Mouse (Mus musculus) stomach, embryonic 15.5 days (tissue): ENCODE measurements around the gene Zmynd12. TPM values are rescaled to one million over a fixed set of nuclear protein-coding genes. Genes with fewer than 3 reads are reported as not detected.

Experiments used
- ATAC-seq: fragments of 200-750 bp; cut with Nextera tagmentation; 2 replicates; pipeline ENCODE4 v1.8.0; 2017; ENCODE audit warnings: low read depth, moderate number of reproducible peaks, moderate TSS enrichment; ENCODE audit not compliant: insufficient read depth, low FRiP score
- H3K27ac ChIP-seq: fragments of 300-500 bp; sonication (generic); 2 replicates; pipeline ENCODE4 v1.5.1; 2015; ENCODE audit warnings: mild to moderate bottlenecking, inconsistent platforms
- H3K27me3 ChIP-seq: fragments of 300-500 bp; sonication (generic); replicated peaks from 2 replicates; pipeline ENCODE4 v1.6.1; 2015; ENCODE audit warnings: inconsistent platforms
- H3K36me3 ChIP-seq: fragments of 300-500 bp; sonication (generic); 2 replicates; pipeline ENCODE4 v1.6.1; 2015; ENCODE audit warnings: inconsistent platforms
- H3K4me1 ChIP-seq: fragments of 300-500 bp; sonication (generic); 2 replicates; pipeline ENCODE4 v1.6.1; 2015; ENCODE audit warnings: inconsistent platforms
- H3K4me2 ChIP-seq: fragments of 300-500 bp; sonication (generic); 2 replicates; pipeline ENCODE4 v1.6.1; 2015; ENCODE audit warnings: mild to moderate bottlenecking, inconsistent platforms
- H3K4me3 ChIP-seq: fragments of 300-500 bp; sonication (generic); replicated peaks from 2 replicates; pipeline ENCODE4 v1.5.1; 2015; ENCODE audit warnings: inconsistent platforms
- H3K9ac ChIP-seq: fragments of 300-500 bp; sonication (generic); 2 replicates; pipeline ENCODE4 v1.6.1; 2015; ENCODE audit warnings: inconsistent platforms
- H3K9me3 ChIP-seq: fragments of 300-500 bp; sonication (generic); 2 replicates; pipeline ENCODE4 v1.6.1; 2016; ENCODE audit warnings: inconsistent platforms
- WGBS: fragments of 180-500 bp; shearing (Covaris S2); methylation state at CpG from one replicate; pipeline ENCODE4 v1.1.7; 2015; 5-methylcytosine and 5-hydroxymethylcytosine counted together
- polyA plus RNA-seq: library from polyadenylated mRNA; unstranded; fragments of >200 nt; fragmentation: Nextera tagmentation; extraction: Ambion mirVana; gene quantifications from 2 replicates; pipeline ENCODE4 v1.2.1, GENCODE M21; 2015

Zmynd12 gene
- polyA plus RNA-seq, 1 experiment from 2014 or later, result 0.26 TPM

GRCm38 (mm10) chr4:119484882-119485281 lies 62.3 kb downstream of the Zmynd12 start:
- Histone ChIP-seq H3K27me3 (no peaks in the 10 kb centered on the region), H3K36me3 (no peaks in the 10 kb centered on the region), H3K4me3 (no peak overlapping the region), H3K4me2 (no peak overlapping the region), H3K9me3 (no peaks in the 10 kb centered on the region), H3K9ac (no peak overlapping the region), H3K27ac (no peak overlapping the region), H3K4me1 (no peaks in the 10 kb centered on the region)
- WGBS, result 74% methylated on average over 7 of the region's 7 CpGs
- ATAC-seq, result no peak

- Histone ChIP-seq H3K9ac (no peak overlapping the region), H3K27ac (no peak overlapping the region), H3K9me3 (no peaks in the 10 kb centered on the region), H3K4me3 (no peak overlapping the region), H3K27me3 (peaks cover 22% of the 10 kb centered on the region), H3K4me2 (no peak overlapping the region), H3K4me1 (no peaks in the 10 kb centered on the region), H3K36me3 (no peaks in the 10 kb centered on the region)
- 88% methylated on average over 10 of the region's 10 CpGs for WGBS
- ATAC-seq, result no peak
Measured at GRCm38 (mm10) chr4:119489666-119490065, 67.1 kb downstream of the Zmynd12 start.

- Histone ChIP-seq H3K27me3 (peaks cover 22% of the 10 kb centered on the region), H3K4me2 (no peak overlapping the region), H3K27ac (no peak overlapping the region), H3K4me1 (no peaks in the 10 kb centered on the region), H3K9me3 (no peaks in the 10 kb centered on the region), H3K4me3 (no peak overlapping the region), H3K36me3 (no peaks in the 10 kb centered on the region), H3K9ac (no peak overlapping the region)
- WGBS, result 77% methylated on average over 3 of the region's 3 CpGs
- no peak for ATAC-seq
Measured at GRCm38 (mm10) chr4:119490806-119491205, 68.2 kb downstream of the Zmynd12 start.

DNA sequence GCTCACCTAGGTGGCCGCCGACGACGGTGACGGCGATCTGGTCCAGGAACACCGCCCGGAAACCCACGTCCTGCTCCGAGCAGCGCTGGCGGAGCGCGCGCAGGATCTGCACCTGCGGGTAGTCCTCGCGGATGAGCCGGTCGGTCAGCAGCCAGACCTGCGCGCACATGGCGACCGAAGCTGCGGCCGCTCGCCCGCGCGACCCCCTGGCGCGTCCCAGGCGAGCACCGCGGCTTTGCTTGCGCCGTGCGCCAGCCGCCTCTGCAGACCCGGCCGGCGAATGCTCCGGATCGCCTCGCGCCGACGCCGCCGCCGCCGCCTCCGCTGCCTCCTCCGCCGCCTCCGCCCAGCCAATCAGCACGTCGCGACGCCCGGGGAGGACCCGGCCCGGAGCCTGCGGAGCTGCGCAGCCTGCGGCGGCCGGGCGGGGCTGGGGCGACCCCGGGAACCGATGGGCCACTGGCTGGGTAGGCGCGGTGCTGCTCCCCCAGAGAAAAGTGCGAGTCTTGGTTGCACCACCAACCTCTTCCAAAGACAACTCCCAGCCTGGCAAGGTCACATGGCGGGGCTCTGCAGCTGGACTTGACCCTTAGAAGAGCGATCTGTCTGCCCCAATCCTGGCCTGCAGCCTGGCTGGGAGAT lies 69.8 kb downstream of the Zmynd12 start, which contains the start of gene Rimkla:
Gene Rimkla (minus strand): TSS at position 338 of the 642 bp plus-strand sequence.
- Histone ChIP-seq H3K9me3 (no peaks in the 10 kb centered on the region), H3K27me3 (peaks cover 22% of the 10 kb centered on the region), H3K4me3 (peak within 1 kb of the TSS; percentile 59), H3K4me1 (no peaks in the 10 kb centered on the region), H3K36me3 (no peaks in the 10 kb centered on the region), H3K4me2 (peak within 1 kb of the TSS; percentile 94), H3K27ac (no peak within 1 kb of the TSS), H3K9ac (no peak within 1 kb of the TSS)
- ATAC-seq, result peak; percentile 75; the same call in 1 of the 2 replicates
- under 1% methylated on average over 75 of the region's 77 CpGs for WGBS

DNA sequence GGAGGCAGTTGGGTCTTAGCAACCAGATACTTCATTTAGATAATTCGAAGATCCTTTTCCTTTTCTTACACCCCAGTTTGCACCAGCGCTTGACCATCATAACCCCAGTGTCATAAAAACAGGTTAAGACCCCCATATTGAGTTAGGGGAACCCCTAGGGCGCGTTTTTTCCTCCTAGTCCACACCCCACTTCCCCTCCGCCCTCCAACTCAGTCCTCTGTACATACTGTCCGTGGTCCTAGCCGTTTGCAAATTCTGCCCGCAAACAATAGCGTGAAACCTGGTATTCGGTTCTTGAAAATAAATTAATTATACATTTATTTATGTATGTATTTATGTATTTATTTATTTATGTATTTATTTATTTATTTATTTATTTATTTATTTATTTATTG lies 70.3 kb downstream of the Zmynd12 start:
- H3K36me3 ChIP-seq, result no peaks in the 10 kb centered on the region
- ATAC-seq, result no peak
- peak overlapping the region; percentile 59 for H3K4me3 ChIP-seq
- no peak overlapping the region for H3K27ac ChIP-seq
- H3K9ac ChIP-seq, result no peak overlapping the region
- no peaks in the 10 kb centered on the region for H3K4me1 ChIP-seq
- peak overlapping the region; percentile 94 for H3K4me2 ChIP-seq
- 34% methylated on average over 10 of the region's 10 CpGs for WGBS
- H3K27me3 ChIP-seq, result peaks cover 22% of the 10 kb centered on the region
- no peaks in the 10 kb centered on the region for H3K9me3 ChIP-seq

GRCm38 (mm10) chr4:119498319-119498848 lies 75.8 kb downstream of the Zmynd12 start:
- 66% methylated on average over 5 of the region's 5 CpGs for WGBS

GRCm38 (mm10) chr4:119511591-119511990 lies 89.0 kb downstream of the Zmynd12 start:
- 70% methylated on average over 2 of the region's 2 CpGs for whole genome bisulfite sequencing
- Histone ChIP-seq H3K4me1 (no peaks in the 10 kb centered on the region), H3K4me2 (no peak overlapping the region), H3K36me3 (no peaks in the 10 kb centered on the region), H3K9ac (no peak overlapping the region), H3K4me3 (no peak overlapping the region), H3K27me3 (no peaks in the 10 kb centered on the region), H3K9me3 (no peaks in the 10 kb centered on the region), H3K27ac (no peak overlapping the region)
- ATAC-seq, result no peak

More at GRCm38 (mm10) chr4:119498319-119498848, 75.8 kb downstream of the Zmynd12 start:
- Histone ChIP-seq H3K9me3 (no peaks in the 10 kb centered on the region), H3K9ac (no peak overlapping the region), H3K4me3 (no peak overlapping the region), H3K36me3 (no peaks in the 10 kb centered on the region), H3K27me3 (no peaks in the 10 kb centered on the region; the same call in 1 of the 2 replicates), H3K27ac (no peak overlapping the region), H3K4me1 (no peaks in the 10 kb centered on the region), H3K4me2 (no peak overlapping the region)
- ATAC-seq, result no peak

DNA sequence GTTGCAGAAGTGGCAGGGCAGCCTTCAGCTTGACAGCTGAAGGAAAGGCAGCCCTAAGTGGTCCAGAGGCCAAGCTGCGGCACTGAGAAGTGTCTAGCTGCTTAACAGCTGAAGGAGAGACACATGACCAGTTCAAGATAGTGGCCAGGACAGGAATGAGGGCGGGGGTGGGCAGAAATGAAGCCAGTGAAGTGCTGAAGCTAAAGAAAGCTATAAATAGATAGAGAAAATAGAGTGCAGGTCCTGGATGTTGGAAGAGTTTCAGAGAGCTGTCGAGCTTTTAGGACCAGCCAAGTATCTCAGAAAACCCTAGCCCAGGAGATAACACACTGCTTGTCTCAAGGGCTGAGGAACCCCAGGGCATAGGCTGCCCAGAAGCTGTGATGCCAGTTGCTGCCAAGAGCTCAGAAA lies 90.1 kb downstream of the Zmynd12 start:
- no peak overlapping the region for H3K9ac ChIP-seq
- no peaks in the 10 kb centered on the region for H3K36me3 ChIP-seq
- no peak for ATAC-seq
- 50% methylated on average over 3 of the region's 3 CpGs for WGBS
- H3K9me3 ChIP-seq, result no peaks in the 10 kb centered on the region
- H3K27ac ChIP-seq, result no peak overlapping the region
- no peaks in the 10 kb centered on the region for H3K4me1 ChIP-seq
- no peaks in the 10 kb centered on the region for H3K27me3 ChIP-seq
- no peak overlapping the region for H3K4me3 ChIP-seq
- H3K4me2 ChIP-seq, result no peak overlapping the region

Other genes with a start within 250 kb of the Zmynd12 start
- gene Zfp691, start 248.6 kb upstream of the Zmynd12 start, polyA plus RNA-seq, result 4.6 and 5.5 TPM in 2 replicates
- 13.6 and 30.3 TPM in 2 replicates for gene Ermap, start 232.8 kb upstream of the Zmynd12 start, polyA plus RNA-seq
- gene Svbp, start 227.5 kb upstream of the Zmynd12 start, polyA plus RNA-seq, result 125 and 128 TPM in 2 replicates
- not detected in 2 replicates for gene Tmem269, start 204.6 kb upstream of the Zmynd12 start, polyA plus RNA-seq
- 28.1 and 29.1 TPM in 2 replicates for gene AU022252, start 190.1 kb upstream of the Zmynd12 start, polyA plus RNA-seq
- 33.6 and 37.6 TPM in 2 replicates for gene P3h1, start 189.9 kb upstream of the Zmynd12 start, polyA plus RNA-seq
- gene Cldn19, start 167.4 kb upstream of the Zmynd12 start, polyA plus RNA-seq, result 0.14 TPM in 1 of 2 replicates, not detected in the other
- gene Ybx1, start 128.2 kb upstream of the Zmynd12 start, polyA plus RNA-seq, result 615 and 648 TPM in 2 replicates
- gene Ppih, start 102.3 kb upstream of the Zmynd12 start, polyA plus RNA-seq, result 71.6 and 90.5 TPM in 2 replicates
- 7.5 and 14.0 TPM in 2 replicates for gene Ccdc30, start 7.3 kb upstream of the Zmynd12 start, polyA plus RNA-seq
- 33.5 and 35.4 TPM in 2 replicates for gene Ppcs, start 394 bp upstream of the Zmynd12 start, polyA plus RNA-seq
- 0.82 and 0.92 TPM in 2 replicates for gene Rimkla, start 69.8 kb downstream of the Zmynd12 start, polyA plus RNA-seq
- gene Foxj3, start 114.2 kb downstream of the Zmynd12 start, polyA plus RNA-seq, result 18.2 and 23.6 TPM in 2 replicates
- gene Frg2f1, start 116.7 kb downstream of the Zmynd12 start, polyA plus RNA-seq, result 2.9 and 3.2 TPM in 2 replicates
- gene Guca2a, start 214.9 kb downstream of the Zmynd12 start, polyA plus RNA-seq, result 16.5 and 22.5 TPM in 2 replicates
- gene Guca2b, start 236.1 kb downstream of the Zmynd12 start, polyA plus RNA-seq, result 4.8 and 6.1 TPM in 2 replicates